Mouse (Mus musculus): ENCODE measurements around the gene Lamb2.

DNA sequence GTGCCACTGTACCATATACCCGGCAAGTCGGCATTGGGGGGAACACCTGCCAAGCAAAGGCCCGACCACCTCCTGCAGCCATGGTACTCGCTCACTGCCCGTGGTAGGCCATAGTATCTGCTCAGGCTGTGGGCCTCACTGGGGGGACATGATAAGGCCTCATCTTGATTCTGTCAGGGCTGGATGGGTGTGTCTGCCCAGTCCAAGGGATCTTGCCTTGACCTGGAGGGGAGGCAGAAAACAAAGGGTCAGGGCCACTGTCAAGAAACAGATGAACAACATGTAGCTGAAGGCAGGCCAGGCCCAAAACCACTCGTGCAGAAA is 28.4 kb upstream of the Lamb2 start:
- TF ChIP-seq POLR2A (IDR thresholded peaks at IDR 0.05; ENCODE audit: borderline replicate concordance, extremely low read depth, insufficient read depth, insufficient read length, poor library complexity, severe bottlenecking) (no peak), CTCF (IDR thresholded peaks at IDR 0.05; ENCODE audit: borderline replicate concordance, extremely low read depth, insufficient read depth, insufficient read length) (no peak)
